Mouse (Mus musculus): ENCODE measurements around the gene Wdr86. TPM values are rescaled to one million over a fixed set of nuclear protein-coding genes. Genes with fewer than 3 reads are reported as not detected.
A peak's percentile ranks its signal among the peaks of the same experiment; 100 is the strongest.
"Not testable (repeated sequence)": the region's sequence is repeated elsewhere in the genome, so short reads cannot be mapped to it uniquely, and the experiment has no call there.

The Wdr86 gene
- polyA plus RNA-seq, 1 experiment from 2014 or later = 2.4 TPM

GRCm38 (mm10) chr5:24733771-24734426 is 3.4 kb upstream of the Wdr86 start:
- DNase-seq (ENCODE audit: low spot score) = no peak

GRCm38 (mm10) chr5:24733134-24733533 is 2.6 kb upstream of the Wdr86 start:
- no peak for DNase-seq (ENCODE audit: low spot score)

DNA sequence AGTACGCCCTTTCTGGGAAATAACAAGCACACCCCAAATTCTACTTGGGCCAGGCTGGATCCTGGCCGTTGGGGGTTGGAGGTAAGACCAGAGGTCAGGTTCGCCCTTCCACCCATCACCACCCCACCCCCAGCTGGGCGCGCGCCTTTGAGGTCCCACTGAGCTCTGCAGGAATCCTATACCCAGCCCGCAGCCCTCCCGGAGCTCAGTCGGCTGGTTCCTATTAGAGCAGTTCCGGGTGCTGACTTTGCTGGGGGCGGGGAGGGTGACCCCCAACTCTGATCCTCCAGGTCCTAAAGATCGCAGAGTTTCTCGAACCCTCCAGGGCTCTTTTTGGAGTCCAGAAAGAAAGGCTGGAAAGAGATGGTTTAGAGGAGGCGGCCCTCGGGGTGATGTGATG is 459 bp upstream of the Wdr86 start:
- DNase-seq (ENCODE audit: low spot score) = no peak

GRCm38 (mm10) chr5:24729797-24730487 is 585 bp downstream of the Wdr86 start:
- DNase-seq (ENCODE audit: low spot score) = no peak

GRCm38 (mm10) chr5:24726901-24727836 is 3.4 kb downstream of the Wdr86 start:
- peak; percentile 23 for DNase-seq (ENCODE audit: low spot score)

GRCm38 (mm10) chr5:24725897-24726296 is 4.6 kb downstream of the Wdr86 start:
- DNase-seq (ENCODE audit: low spot score) = no peak

- no peak for DNase-seq (ENCODE audit: low spot score)
Observed at GRCm38 (mm10) chr5:24724805-24725204, 5.7 kb downstream of the Wdr86 start.

GRCm38 (mm10) chr5:24724270-24724634 is 6.3 kb downstream of the Wdr86 start:
- no peak for DNase-seq (ENCODE audit: low spot score)

DNA sequence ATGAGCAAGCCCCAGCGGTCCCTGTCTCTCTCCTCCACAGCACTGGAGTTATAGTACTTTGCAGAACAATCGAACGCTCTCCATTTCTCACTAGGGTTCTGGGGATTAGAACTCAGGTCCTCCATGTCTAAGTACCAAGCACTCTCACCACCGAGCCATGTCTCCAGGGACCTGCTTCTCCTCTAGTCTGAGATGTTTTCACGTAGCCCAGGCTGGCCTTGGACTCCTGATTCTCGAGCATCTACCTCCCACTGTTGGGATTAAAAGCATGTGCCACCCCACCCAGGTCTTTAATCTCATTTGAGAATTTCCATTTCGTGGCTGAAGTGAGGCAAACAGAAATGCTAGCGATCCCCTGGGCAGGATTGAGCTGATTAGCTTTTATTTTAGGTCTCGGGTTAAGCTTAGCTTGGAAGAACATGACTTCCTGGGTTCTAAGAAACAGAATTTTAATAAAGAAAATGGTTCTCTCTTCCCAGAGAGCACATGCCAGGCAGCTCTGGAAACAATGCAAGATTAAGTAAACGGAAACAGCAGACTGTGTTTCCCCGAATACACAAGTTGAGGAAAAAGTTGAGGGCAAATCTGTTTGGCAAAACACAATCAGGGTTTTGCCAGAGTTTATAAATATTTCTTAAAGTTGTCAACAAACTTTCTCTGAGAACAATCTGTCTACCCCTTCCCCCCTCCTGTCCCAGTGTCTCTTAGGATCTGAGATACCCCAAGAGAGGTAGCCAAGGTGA is 6.8 kb downstream of the Wdr86 start:
- no peak for DNase-seq (ENCODE audit: low spot score)

DNA sequence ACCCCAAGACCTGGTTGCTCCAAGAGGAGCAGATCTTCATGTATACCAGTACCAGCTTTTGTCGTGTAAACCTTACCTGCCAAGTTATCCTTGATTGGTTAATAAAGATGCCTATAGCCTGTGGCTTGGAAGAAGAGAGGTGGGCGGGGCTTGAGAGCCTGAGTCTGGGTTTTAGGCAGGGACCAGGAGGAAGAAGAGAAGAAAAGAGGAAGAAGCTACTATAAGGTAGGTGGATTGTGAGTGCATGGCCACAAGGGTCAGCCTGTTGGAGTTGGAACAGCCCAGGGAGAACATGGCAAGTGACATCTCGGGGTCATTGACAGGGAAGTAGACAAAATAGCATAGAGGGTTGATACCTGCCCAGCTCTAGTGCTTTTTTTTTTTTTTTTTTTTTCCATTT is 10.7 kb downstream of the Wdr86 start:
- DNase-seq (ENCODE audit: low spot score) = no peak

DNA sequence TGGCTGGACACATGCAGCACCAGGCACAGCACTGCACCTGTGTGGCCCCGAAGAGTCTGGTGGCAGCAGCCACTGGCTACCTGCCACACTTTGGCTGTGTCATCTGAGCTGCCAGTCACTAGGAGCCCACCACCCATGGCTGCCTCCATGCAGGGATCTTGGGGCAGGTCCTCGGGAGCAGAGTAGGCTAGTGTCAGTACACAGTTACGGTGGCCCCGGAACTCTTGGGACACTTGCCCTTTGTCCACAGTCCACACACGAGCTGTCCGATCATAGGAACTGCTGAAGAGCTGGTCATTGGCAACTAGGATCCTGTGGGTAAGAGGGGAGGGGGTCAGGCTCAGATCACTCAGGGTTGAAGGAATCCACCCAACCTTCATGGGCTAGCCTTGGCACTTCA is 12.5 kb downstream of the Wdr86 start:
- no peak for DNase-seq (ENCODE audit: low spot score)

DNA sequence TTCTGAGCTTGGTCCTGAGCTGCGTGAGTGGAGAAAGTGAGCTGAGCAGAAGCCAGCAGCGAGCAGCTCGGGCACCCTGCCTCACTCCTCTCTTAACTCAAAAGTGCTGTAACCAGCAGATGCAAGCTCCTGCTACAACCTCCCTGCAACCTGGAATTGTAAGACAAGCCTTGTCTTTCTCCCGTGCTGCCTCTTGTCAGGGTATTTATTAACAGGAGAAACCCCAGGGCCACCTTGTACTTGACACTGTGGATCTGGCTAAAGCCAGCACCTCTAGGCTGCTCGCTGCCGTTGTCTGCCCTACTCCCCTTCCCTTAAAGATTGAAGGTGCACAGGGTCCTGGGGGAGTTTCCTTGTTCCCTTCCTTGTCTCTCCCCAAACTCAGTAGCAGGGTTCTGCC is 16.5 kb downstream of the Wdr86 start:
- no peak for DNase-seq (ENCODE audit: low spot score)

DNA sequence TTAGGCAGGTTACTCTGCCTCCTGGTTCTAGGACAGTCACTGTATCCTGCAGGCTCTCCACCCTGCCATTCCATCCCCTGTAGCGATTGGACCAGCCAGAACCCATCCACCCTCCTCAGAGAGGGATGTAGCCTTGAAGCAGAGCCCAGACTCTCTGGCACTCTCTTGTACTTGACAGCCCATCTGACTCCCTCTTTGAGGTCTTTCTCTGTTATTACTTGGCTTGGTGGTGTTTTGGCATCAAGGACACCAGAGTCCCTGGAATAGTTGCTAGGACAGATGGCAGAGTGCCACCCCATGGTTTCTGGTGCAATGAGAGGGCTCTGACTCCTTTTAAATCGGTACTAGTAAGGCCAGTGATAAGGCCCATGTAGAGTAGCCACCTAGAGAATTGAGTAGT is 17.3 kb downstream of the Wdr86 start:
- DNase-seq (ENCODE audit: low spot score) = no peak

DNA sequence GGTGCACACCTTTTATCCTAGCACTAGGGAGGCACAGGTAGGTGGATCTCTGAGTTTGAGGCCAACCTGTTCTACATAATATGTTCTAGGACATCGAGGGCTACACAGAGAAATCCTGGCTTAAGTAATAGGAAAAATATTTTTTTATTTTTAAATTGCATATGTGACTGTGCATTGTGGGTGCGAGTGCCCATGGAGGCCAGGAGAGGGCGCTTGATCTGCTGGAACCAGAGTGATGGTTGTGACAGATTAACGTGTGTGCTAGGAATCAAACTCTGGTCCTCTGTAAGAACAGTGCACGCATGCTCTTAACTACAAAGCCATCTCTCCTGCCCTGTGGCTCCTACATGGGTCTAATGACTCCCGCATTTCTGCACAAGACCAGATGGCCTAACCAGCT is 18.9 kb downstream of the Wdr86 start:
- no peak for DNase-seq (ENCODE audit: low spot score)

GRCm38 (mm10) chr5:24709962-24710361 is 20.6 kb downstream of the Wdr86 start:
- DNase-seq (ENCODE audit: low spot score) = no peak

GRCm38 (mm10) chr5:24704615-24705014 is 25.9 kb downstream of the Wdr86 start:
- DNase-seq (ENCODE audit: low spot score) = no peak

DNA sequence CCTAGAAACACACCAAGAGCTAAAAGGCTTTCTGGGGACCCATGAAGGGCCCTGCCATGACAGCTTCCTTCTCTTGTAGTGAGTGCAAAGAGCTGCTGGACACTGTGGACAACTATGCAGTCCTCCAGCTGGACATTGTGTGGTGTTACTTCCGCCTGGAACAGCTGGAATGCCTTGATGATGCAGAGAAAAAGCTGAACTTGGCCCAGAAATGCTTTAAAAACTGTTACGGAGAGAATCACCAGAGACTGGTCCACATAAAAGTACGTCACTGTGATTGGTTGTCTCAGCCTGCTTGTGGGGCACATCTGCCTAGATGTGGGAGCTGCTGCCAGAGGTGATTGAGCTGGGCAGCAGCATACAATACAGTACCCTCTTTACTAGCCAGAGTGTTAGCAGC is 29.3 kb downstream of the Wdr86 start:
- no peak for DNase-seq (ENCODE audit: low spot score)

- no peak for DNase-seq (ENCODE audit: low spot score)
Observed at GRCm38 (mm10) chr5:24696704-24697103, 33.8 kb downstream of the Wdr86 start.

GRCm38 (mm10) chr5:24687696-24688095 is 42.8 kb downstream of the Wdr86 start:
- DNase-seq (ENCODE audit: low spot score) = peak; percentile 26

DNA sequence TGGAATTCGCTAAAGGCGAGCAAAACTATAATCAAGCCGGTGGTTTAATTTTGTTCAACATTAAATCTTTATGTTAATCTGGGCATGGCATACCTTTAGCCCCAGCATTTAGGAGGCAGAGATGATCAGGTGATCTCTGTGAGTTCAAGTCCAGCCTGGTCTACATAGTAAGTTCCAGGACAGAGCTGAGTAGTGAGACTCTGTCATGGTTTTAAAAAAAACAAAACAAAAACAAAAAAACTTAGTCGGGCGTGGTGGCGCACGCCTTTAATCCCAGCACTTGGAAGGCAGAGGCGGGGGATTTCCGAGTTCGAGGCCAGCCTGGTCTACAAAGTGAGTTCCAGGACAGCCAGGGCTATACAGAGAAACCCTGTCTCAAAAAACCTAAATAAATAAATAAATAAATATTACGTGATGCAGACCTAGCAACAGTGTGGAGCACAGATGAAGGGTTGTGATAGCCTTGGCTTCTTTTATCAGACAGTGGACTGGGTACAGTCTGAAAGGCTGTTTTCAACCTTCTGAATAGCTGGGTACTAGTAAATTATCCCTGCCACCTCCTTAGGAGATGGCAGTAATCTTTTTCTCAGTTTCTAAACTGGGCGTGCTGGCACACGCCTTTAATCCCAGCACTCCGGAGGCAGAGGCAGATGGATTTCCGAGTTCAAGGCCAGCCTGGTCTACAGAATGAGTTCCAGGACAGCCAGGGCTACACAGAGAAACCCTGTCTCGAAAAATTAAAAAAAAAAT is 43.7 kb downstream of the Wdr86 start:
- not testable (repeated sequence) for DNase-seq (ENCODE audit: low spot score)

GRCm38 (mm10) chr5:24686176-24686575 is 44.4 kb downstream of the Wdr86 start:
- DNase-seq (ENCODE audit: low spot score) = peak; percentile 80

Measured in thymus, postnatal 0 days (tissue).